Mouse (Mus musculus) CD4-positive, CD25-positive, alpha-beta regulatory T cell, adult 9 weeks (primary cell): ENCODE data around the gene Olfr519. TPM values are rescaled to one million over a fixed set of nuclear protein-coding genes. Genes with fewer than 3 reads are reported as not detected.

Experiments used
- polyA plus RNA-seq: library from polyadenylated mRNA; unstranded; fragments of 100-300 nt; shearing (Covaris generic); gene quantifications from one replicate; pipeline ENCODE4 v1.2.1, GENCODE M21; 2017

The Olfr519 gene
- not detected for polyA plus RNA-seq

GRCm38 (mm10) chr7:108894320-108894719, at the start of gene Olfr519:
TSS of gene Olfr519 (minus strand) at chr7:108894420.

GRCm38 (mm10) chr7:108933794-108934731, 39.8 kb upstream of the Olfr519 start, which contains the start of gene Eif3f:
TSS of gene Eif3f (plus strand) at chr7:108934417.

GRCm38 (mm10) chr7:108929726-108930393, 35.6 kb upstream of the Olfr519 start, which contains the start of gene Nlrp10:
TSS of gene Nlrp10 (minus strand) at chr7:108930178.

GRCm38 (mm10) chr7:108884906-108885305, 9.3 kb downstream of the Olfr519 start, which contains the start of gene Olfr518:
TSS of gene Olfr518 (minus strand) at chr7:108885006.

GRCm38 (mm10) chr7:108872279-108872678, 21.9 kb downstream of the Olfr519 start, which contains the start of gene Olfr517:
TSS of gene Olfr517 (minus strand) at chr7:108872379.

GRCm38 (mm10) chr7:108850429-108850828, 43.8 kb downstream of the Olfr519 start, which contains the start of gene Olfr516:
TSS of gene Olfr516 (minus strand) at chr7:108850529.

Other genes with a start within 250 kb of the Olfr519 start
- not detected for gene Olfr509, start 242.5 kb downstream of the Olfr519 start, polyA plus RNA-seq
- gene Olfr510, start 228.0 kb downstream of the Olfr519 start, polyA plus RNA-seq, result not detected
- gene Olfr512, start 181.1 kb downstream of the Olfr519 start, polyA plus RNA-seq, result not detected
- not detected for gene Olfr513, start 143.4 kb downstream of the Olfr519 start, polyA plus RNA-seq
- not detected for gene Olfr514, start 68.4 kb downstream of the Olfr519 start, polyA plus RNA-seq
- not detected for gene Olfr516, start 43.9 kb downstream of the Olfr519 start, polyA plus RNA-seq
- not detected for gene Olfr517, start 22.0 kb downstream of the Olfr519 start, polyA plus RNA-seq
- not detected for gene Olfr518, start 9.4 kb downstream of the Olfr519 start, polyA plus RNA-seq
- gene Nlrp10, start 35.8 kb upstream of the Olfr519 start, polyA plus RNA-seq, result not detected
- 27.1 TPM for gene Eif3f, start 40.0 kb upstream of the Olfr519 start, polyA plus RNA-seq
- 0.22 TPM for gene Tub, start 55.9 kb upstream of the Olfr519 start, polyA plus RNA-seq
- 0.12 TPM for gene Ric3, start 188.9 kb upstream of the Olfr519 start, polyA plus RNA-seq